Mouse (Mus musculus): ENCODE results near the gene Zfp536.

DNA sequence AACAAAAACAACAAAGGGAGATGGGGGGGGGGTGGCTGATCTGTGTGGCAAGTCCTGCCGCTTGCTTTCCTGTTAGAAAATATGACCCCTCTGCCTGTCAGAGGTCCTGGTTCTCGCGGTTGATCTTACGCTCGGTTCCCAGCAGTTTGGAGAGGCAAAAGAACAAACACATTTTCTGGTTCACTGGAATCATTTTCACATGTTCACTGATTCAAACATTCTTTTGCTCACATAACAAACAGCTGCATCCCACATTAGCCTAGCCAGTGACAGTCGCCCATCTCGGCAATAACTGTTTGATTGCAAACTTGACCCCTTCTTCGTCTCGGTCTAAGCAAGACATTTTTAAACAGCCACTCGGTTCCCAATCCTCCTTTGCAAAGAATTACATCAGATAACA lies 208.8 kb downstream of the Zfp536 start:
- TF ChIP-seq E2F4 (IDR thresholded peaks at IDR 0.05; ENCODE audit: insufficient read depth), result no peak
- no peak for TF ChIP-seq MAX (IDR thresholded peaks at IDR 0.05; ENCODE audit: low read depth)
